Mouse (Mus musculus) lung, postnatal 36 days (tissue): ENCODE measurements around the gene Gm21992.

ENCODE experiments used
- DNase-seq: peaks from one replicate; pipeline ENCODE4 v3.0.0; 2022; ENCODE audit warnings: mixed read lengths

The Gm21992 gene

DNA sequence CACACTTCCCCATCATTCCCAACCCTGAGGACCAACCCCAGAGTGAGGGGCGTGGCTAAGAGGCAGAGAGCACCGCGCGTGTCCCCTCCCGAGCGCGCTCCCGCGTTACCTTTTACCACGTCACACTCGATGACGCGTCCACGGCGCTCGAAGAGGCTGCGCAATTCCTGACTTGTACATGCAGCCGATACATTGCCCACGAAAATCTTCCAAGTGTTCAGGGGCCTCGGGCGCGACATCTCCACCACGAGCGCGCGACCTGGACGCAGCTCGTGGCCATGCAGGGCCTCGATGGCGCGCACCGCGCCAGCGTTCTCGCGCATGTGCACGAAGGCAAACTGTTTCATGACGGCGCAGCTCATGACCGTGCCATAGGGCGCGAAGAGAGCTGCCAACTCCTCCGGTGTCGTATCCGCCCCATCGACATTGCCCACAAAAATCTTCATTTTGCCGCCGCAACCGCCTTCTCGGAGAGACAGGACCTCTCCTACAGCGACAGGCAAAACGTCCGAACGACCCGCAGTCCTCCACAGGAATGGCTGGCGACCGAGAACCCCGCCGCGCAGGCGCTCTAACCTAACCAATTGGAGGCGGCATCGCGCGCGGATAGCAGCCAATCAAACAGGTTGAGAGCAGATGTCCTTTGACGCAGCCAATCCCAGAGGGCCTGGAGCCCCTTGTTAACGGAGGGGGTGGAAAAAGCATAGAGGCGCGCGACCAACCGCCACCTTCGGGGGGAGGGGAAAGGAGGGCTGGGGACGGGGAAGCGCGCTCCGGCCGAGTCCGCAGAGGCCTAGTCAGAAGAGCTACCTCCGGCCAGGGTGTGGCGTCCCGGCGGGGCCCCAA is at the start of gene Gm21992, which contains the start of gene Rbm14:
Gene Gm21992 (minus strand): TSS at position 550 of the 846 bp plus-strand sequence.
Gene Rbm14 (minus strand): TSS at position 572 of the 846 bp plus-strand sequence.
- DNase-seq = peak; percentile 99

DNA sequence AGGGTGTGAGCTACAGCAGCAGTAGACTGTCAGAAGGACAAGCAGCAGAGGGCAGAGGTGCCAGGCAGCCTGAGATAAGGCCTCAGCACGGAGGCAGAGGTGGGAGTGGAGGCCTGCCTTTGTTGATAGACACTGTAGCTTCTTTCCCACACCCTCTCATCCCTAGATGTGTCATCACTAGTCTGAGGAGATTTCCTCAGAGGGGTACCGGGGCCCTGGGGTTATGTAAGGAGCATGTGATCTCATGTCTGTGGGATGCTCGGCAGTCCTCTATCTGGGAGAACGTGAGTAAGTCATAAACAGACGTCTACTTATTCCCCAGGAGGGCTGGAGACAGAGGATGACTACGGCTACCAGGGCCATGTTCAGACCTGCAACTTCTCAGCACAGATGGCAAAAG is 47.7 kb upstream of the Gm21992 start:
- DNase-seq = no peak

DNA sequence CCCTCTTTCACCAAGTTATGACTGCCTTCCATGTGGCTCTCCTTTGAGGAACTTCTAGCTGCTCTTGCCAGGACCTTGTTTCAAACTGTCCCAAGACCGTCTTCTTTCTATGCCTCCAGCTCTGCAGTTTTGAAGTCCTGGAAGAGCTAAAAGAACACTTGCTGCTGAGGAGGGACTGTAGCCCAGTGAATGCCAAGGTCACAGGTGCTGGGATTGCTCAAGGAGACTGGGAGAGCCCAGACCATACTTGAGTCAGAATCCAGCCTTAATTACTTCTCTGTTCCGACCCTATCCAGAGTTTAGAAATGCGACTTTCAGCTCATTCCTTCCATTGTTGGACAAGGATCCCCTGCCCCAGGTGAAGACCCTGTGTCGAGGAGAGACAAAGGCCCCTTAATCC is 44.5 kb upstream of the Gm21992 start:
- DNase-seq = no peak

DNA sequence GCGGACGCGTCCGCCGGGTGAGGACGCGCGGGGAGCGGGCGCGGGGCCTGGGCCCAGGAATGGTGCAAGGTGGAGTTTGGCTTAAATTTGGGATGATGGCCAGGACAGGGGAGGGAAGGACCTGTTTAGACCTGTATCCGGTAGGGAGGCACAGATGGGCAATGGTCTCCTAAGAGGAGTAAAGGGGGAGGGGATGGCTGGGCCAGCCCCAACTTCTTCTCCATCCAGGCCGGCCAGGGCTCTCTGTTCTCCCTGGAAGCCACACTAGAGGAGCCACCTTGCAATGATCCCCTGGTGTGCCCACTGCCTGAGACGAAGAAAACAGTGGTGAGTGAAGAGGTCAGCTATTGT is 44.0 kb upstream of the Gm21992 start:
- no peak for DNase-seq

DNA sequence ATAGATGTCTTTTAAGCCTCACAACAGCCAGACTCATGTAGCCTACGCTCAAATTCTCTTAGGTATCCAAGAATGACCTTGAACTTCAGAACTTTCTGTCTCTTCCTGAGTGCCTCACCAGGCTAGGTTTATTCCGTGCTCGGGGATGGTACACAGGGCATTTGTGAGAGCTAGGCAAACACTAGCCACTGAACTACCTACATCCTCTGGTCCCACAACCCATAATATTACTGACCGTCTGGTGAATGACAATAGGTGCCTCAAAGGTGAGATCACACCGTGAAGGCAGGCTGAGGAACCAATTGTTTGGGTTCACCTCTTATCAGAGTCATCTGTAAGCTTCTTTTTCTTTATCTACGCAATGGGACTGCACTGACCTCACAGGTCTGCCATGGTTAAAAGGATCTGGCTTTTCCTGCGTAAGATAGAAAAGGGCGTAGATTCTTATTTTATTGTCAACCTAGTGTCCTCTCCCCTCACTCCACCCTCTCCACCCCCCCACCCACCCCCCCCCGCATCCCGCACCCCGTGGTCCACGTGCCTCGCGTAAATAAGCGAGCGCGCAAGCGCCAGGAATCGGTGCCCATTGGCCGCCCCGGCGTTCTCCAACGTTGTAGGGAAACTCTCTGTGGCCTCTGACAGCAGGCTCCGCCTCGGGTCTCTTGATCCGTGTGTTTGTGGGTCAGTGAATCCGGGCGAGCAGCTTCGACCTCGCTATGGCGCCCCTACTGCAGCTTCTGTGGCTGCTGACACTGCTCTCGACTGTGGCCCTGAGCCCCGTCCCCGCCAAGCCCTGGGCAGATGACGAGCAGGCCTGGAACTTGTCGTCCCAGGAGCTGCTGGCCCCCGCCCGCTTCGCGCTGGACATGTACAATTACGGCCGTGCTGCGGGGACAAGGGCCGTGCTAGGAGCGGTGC is 43.4 kb upstream of the Gm21992 start, which contains the start of gene Ctsf:
Gene Ctsf (plus strand): TSS at position 579 of the 918 bp plus-strand sequence.
- DNase-seq = peak; percentile 91

DNA sequence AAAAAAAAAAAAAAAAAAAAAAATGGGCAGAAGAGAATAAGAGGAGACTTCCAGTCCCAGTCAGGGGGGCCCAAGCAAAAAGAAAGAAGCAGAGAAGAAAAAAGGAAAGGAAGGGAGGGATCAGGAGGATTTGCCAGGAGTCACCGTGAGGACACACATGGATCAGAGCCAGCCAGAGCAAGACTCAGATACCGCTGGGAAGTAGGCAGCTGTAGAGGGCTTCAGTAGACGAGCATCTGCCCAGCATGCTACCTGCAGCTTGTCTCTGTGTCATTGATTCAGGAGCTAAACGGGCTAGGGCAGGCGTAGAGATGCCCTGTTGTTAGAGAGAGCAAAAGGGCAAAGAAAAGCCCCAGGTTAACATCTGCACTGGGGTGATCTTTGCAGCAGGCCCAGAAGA is 38.9 kb upstream of the Gm21992 start:
- no peak for DNase-seq

DNA sequence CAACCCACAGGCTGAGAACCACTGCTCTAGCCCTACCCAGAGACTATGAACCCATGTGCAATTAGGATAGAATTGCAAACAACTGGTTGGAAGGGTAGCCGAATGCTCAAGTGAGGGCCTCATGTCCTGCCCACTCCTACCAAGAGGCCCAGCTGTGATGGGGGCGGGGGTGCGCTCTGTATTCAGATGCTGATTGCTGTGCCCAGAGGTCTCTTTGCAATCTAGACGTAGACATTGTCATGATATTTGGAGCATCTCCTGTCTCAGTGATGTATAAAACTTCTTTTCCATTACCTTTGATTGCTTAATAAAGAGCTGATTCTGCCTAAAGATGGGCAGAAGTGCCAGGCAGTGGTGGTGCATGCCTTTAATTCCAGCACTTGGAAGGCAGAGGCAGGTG is 38.4 kb upstream of the Gm21992 start:
- no peak for DNase-seq

DNA sequence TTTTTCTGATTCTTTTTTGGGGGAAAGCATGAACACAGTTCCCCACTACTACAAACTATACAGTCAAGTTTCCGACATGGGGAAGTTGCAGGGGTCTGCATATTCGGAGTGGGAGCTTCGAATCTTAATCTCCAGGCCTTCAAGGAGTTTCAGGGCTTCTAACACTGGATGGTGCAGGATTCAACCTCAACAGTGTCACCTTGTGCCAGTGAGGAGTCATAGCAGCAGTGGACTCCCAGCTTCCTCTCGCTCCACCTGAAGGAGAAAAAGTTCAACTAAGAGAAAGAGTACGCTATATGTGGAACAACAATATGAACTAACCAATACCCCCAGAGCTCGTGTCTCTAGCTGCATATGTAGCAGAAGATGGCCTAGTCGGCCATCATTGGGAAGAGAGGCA is 36.1 kb upstream of the Gm21992 start:
- DNase-seq = peak; percentile 59

DNA sequence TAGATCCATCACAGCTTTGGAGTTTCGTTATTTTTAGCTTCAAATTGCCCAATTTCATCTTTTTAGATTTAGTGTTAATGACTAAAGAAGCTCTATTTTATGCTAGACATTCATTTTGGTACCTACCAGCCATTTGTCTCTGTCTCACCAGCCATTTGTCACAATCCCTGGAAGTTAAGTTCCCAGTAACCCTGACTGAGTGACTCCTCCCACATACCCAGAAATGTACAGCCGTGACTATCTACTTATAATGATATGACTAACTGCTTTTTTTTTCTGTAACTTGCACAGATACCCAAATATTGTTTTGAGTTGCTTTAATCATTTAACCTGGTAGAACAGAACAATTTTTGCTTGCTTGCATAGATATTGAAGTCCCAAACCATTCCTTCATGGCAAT is 34.4 kb upstream of the Gm21992 start:
- DNase-seq = no peak

DNA sequence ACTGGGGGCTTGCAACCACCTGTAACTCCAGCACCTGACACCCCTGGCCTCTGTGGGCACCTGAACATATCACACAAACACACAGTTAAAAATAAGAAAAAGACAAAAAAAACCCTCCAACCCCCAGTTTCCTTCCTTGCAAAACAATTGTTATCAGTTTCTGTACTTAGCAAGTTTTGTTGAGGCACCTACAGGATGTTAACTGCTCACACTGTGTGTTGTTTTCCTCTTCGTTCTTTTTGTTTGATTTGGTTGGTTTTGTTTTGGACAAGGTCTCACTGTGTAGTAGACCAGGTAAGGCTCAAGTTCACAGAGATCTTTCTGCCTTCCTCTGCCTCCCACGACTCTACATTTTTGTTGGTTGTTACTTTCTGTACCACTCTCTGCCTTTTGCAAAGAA is 31.2 kb upstream of the Gm21992 start:
- no peak for DNase-seq

DNA sequence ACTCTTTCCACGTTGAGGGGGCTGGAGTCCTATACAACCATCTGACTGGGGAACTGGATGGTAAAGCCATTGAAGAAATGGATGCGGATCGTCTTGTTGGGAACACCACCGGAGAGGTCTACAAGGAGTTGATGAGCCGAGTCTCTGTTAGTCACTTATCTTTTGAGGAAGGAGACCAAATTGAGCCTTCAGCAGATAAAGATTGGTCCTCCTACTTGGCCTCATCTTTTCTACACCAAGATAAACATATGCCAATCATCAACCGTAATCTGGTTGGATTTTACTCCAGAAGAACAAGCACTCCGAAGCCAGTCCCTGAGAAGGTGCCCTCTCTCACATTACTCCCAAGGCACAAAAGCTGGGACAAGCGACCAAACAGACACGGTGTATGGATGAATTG is 29.4 kb upstream of the Gm21992 start:
- no peak for DNase-seq

DNA sequence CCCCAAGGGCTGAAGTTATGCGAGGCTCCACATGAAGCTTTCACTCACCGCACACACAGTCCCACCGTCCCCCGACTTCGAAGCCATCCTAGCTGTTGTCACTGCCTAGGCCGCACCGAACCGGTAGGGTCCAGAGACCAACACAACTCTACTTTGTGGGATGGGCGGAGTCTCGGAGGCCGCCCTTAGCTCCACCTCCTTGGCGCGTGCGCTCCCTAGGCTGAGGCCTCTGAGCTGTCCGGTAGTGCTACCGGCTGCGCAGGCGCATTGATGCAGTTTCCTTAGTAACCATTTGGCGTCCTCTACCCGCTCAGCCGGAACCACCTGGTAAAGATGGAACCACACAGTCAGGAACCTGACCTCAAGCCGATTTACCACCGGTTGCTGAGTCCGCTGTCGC is 27.7 kb upstream of the Gm21992 start, which contains the start of the genes Ccs and Ccdc87:
Gene Ccs (minus strand): TSS at position 184 of the 400 bp plus-strand sequence.
Gene Ccdc87 (plus strand): TSS at position 218 of the 400 bp plus-strand sequence.
- DNase-seq = peak; percentile 98

DNA sequence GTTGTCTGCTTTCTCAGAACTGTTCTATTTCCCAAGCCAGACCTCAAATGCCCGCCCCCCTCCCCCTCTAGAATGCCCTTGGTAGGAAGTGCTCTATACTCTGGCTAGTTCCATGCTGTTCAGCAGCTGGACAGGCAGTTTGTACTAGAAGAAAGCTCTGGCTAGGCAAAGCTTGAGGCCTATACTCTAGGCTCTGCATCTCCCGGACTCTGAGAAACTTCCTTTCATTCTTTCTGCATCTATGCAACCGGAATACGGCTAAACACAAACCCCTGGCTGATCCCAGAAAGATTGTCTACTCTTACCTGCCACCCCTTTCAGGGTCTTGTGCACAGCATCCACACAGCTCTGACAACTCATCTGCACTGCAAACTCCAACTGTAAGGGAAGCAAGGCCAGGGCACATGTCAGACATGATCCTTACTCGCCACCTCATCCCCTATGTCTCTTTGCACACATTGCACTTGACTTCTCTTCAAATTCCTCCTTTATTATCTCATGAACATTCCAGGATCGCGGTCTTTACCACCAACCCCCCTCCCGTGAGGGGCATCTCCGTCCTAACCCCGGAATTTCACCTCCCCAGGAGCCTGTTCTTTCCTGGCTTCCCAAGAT is 27.2 kb upstream of the Gm21992 start:
- no peak for DNase-seq

DNA sequence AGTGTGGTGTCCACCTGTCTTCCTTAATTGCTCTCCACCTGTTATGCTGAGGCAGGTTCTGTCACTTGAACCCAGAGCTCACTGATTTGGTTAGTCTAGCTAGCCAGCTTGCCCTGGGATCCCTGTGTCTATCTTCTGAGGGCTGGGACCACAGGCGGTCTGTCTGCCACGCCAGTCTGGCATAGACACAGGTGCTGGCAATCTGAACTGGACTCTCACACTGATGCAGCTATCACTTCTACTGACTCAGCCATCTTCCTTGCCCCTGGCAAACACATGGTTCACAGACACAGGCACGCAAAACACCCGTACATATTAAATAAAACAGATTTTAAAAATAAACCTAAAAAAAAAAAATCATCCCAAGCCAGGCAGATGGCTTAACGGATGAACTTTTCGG is 25.6 kb upstream of the Gm21992 start:
- DNase-seq = no peak

DNA sequence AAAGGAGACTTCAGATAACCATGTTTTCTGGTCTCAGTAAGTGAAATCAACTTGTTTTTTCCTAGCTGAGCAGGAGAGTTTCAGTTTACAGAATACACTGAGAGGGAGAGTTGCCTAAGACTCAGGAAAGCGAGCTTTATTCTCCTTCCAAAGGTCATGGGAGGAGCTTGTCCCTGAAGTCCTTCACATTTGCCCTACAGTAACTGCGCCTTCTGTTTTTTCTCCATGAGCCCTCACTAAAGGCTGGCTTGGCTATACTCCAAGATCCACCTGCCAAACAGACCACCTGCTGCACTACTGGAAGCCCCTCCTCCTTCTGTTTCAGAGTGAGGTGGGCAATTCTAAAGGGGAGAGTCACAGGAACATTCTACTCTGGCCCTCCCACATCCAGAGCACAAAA is 24.7 kb upstream of the Gm21992 start:
- peak; percentile 21 for DNase-seq

DNA sequence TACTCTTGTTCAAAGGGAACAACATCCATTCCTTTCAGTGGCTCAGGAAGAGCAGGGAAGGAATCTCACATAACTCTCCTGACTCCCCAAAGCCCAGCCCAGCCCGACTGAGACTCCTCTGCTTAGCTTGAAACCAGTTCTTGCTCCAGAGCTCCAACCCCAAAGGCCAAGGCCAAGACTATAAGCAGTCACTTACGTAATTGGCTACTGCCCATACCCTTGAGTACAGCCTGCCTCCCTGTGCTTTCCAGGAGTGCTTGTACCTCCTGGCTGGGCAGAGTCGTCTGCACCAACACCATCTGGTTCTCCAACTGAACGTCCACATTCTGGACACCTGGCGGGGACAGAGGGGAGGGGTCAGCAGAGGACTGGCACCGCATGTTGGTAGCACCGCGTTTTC is 22.6 kb upstream of the Gm21992 start:
- peak; percentile 30 for DNase-seq

DNA sequence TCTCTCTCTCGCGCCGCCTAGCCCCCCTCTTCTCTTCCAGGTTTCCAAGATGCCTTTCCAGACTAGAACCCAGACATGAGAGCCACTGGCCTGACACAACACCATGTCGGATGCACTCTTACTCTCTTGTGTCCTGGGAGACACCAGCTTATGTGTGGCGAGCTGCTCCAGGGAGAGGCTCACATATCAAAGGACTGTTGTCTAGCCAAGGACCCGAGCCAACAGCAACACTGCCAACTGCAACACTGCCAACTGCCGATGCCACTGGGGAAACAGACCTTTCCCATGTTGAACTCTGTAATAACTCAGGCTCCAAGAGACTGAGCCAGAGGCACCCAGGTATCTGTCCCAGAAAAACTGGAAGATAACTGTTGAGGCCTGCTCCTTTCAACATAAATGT is 17.7 kb upstream of the Gm21992 start:
- DNase-seq = no peak

DNA sequence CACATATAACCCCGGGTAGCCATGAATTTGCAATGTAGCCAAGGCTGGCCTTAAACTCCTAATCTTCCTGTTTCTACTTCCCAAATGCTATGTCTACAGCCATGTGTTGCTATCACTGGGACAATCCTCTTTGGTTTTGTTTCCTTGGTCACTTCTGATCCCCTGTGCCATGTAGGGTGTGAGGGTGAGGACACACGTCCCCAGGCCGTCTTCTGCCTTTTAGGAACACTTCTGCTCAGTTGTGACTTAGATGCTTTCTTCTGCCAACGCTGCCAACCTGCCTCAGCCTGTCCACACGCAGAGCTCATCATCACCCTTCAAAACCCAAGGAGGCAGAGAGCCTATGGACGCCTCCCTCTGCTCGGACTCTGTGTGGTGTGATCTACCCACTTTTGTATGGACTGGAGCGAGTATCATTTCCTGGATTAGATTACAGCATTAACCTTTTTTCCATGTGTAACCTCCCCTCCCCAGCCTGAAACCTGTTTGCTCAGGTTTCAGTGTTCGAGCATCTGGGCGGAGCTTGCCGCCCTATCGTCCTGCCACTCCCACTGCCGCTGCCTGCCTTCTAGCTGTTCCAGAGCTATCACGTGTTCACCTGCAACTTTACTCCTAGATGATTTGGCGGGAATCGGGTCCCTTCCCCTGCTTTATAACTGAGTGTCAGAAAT is 17.2 kb upstream of the Gm21992 start:
- peak; percentile 73 for DNase-seq

DNA sequence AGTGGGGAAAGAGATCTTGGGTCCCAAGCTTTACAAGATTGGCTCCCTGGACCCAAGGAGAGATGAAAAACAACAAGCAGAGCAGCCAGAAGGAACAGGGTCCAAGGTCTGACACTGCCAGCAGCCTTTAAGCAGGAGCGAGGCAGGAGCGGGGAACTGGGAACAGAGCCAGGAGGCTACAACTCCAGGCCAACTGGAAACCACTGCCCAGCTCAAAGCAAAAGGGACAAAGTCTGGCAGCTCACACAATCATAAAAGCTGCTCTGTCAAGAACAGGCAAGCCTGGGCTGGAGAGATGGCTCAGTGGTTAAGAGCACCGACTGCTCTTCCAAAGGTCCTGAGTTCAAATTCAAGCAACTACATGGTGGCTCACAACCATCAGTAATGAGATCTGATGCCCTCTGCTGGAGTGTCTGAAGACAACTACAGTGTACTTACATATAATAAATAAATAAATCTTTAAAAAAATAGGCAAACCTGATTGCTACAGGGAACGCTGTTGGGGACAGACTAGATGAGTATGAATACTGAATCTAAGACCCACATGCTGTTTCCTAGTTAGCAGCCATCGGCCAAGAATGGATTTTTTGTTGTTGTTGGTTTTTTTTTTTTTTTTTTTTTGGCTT is 9.4 kb upstream of the Gm21992 start:
- peak; percentile 61 for DNase-seq

DNA sequence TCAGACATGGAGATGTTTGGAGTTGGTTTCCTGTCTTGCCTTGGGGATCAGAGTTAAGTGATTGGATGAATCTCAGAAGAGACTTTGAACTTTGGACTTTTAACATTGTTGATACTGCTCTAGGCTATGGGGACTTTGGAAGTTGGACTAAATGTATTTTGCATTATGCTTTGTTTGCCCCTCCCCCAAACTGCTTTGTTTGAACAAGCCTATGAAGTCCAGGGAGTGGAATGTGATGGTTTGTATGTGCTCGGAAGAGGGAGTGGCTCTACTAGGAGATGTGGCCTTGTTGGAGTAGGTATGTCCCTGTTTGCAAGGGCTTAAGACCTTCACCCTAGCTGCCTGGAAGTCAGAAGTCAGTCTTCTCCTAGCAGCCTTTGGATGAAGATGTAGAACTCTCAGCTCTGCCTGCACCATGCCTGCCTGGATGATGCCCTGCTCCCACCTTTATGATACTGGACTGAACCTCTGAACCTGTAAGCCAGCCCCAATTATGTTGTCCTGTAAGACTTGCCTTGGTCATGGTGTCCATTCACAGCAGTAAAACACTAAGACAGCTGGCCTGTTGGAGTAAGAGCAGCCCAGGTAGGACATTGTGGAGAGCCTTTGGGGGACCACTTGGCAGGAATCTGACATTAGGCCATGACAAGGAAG is 5.9 kb upstream of the Gm21992 start:
- no peak for DNase-seq

DNA sequence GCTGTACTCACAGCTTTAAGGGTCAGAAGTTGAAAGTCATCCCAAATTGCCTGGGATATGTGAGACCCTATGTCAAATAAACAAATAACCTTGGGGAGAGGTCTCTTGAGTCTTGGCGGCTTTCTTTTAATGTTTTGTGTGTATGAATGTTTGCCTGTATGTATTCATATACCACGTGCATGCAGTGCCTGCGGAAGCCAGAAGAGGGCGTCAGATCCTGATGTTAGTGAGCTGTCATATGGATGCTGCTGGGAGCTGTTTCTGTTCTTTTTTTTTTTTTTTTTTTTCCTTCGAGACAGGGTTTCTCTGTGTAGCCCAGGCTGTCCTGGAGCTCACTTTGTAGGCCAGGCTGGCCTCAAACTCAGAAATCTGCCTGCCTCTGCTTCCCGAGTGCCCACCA is 1.6 kb upstream of the Gm21992 start:
- DNase-seq = peak; percentile 38
